Mouse (Mus musculus) erythroblast, embryonic 14.5 days (primary cell): ENCODE data around the gene Sumf1.

ENCODE experiments used
- GATA1 ChIP-seq: IDR thresholded peaks from 2 replicates; pipeline ENCODE4 v1.6.1; 2012; ENCODE audit warnings: low read length, inconsistent platforms, mixed read lengths
- TAL1 ChIP-seq: IDR thresholded peaks from 3 replicates; pipeline ENCODE4 v1.6.1; 2012; ENCODE audit warnings: low read length, inconsistent platforms, mixed read lengths

- no peak for TF ChIP-seq GATA1
- TF ChIP-seq TAL1, result no peak
Observed at GRCm38 (mm10) chr6:108098846-108099217, 86.5 kb downstream of the Sumf1 start.
